Mouse (Mus musculus) heart, postnatal 0 days (tissue): ENCODE data around the gene Gjb5.

Experiments used
- CTCF ChIP-seq: IDR thresholded peaks from 2 replicates; pipeline ENCODE4 v1.5.1; 2016; ENCODE audit warnings: antibody characterized with exemption, control low read depth, low read depth
- EP300 ChIP-seq: IDR thresholded peaks from 2 replicates; pipeline ENCODE4 v1.6.1; 2016; ENCODE audit warnings: antibody characterized with exemption, low read depth

DNA sequence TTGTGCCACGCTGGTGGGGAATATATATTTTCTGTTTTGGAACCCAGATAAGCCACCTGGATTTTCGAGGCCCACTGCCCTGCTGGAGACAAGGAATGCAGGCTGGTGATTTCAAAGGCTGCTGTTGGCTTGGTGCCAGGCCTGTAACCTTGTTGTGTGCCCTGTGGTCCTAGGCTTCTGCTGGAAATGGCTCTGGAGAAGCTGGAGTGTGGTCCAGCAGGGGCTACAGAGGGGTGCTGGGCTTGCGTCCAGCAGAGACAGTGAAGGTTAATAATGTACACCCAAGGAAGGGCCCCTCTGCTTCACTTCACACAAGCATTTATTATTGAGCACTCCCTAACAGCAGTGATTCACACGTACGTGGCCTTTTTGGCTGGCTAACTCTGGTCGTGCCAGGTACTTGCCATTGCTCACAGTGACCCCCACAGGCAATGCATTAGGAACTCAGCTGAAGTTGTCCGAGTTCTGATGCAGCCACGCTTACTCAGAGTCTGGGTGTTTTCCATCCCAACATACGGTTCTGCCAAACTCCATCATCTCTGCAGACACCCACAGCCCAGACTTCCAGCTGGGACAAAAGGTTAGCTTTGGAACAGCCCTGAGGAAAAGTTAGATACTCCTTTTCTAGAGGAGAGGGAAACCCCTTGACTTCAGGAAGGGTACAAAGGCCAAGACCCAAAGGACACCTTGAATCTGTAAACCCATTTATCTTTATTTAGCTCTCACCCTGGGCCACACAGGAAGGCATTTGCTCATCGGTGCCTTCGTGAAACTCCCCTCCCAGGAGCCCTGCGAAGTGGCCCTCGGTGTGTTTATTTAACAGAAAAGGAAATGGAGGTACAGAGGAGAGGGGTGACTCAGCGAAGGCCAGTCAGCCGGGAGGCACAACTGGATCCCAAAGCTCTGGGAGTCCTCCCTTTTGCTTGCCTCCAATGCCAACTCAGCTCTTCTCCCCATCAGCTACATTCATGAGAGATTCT is 3.2 kb downstream of the Gjb5 start:
- no peak for TF ChIP-seq CTCF
- no peak for TF ChIP-seq EP300
